Mouse (Mus musculus) left cerebral cortex, postnatal 14 days (tissue): ENCODE data around the gene Vmn1r71. TPM values are rescaled to one million over a fixed set of nuclear protein-coding genes. Genes with fewer than 3 reads are reported as not detected.
"Not testable (repeated sequence)": the region's sequence is repeated elsewhere in the genome, so short reads cannot be mapped to it uniquely, and the experiment has no call there.

Source experiments
- DNase-seq, 2 experiments: peaks; one replicate each; pipeline ENCODE4 v3.0.0; 2021 to 2022; ENCODE audit warnings: low spot score in 2 of 2, mixed read lengths in 1 of 2
- intact Hi-C: fragments of 180-260 bp; cut with DNase I; formaldehyde crosslinking; loops from one replicate; pipeline ENCODE4 v1.15.1; 2025
- long read RNA-seq, 2 experiments: library from polyadenylated mRNA; stranded (forward); transcript quantifications; one replicate each; pipeline ENCODE4 v2.0.0; 2021
- total RNA-seq, 2 experiments: library from RNA; stranded (reverse); gene quantifications; 2 replicates each; pipeline ENCODE4 v1.2.3; 2021

The Vmn1r71 gene
- not detected for total RNA-seq
- long read RNA-seq, experiment 1: 0 reads
- long read RNA-seq, experiment 2: 0 reads

GRCm38 (mm10) chr7:10754264-10754663, at the start of gene Vmn1r71:
Vmn1r71 (minus strand) TSS chr7:10754364.
- DNase-seq: no peak
- intact Hi-C loops: no loop called here

- DNase-seq, intact Hi-C loops: not testable (repeated sequence)
Measured at GRCm38 (mm10) chr7:10757551-10757950, 3.4 kb upstream of the Vmn1r71 start.

Other genes starting within 250 kb of the Vmn1r71 start
- not detected for gene Vmn1r68, start 195.9 kb downstream of the Vmn1r71 start, total RNA-seq
- not detected for gene Vmn1r69, start 140.7 kb downstream of the Vmn1r71 start, total RNA-seq
- not detected for gene Vmn1r70, start 122.8 kb downstream of the Vmn1r71 start, total RNA-seq
- gene Nlrp4b, start 66.6 kb downstream of the Vmn1r71 start, total RNA-seq: not detected
- gene Zscan4b, start 150.7 kb upstream of the Vmn1r71 start, total RNA-seq: not detected